ENCODE assay signal across 19 mouse cellular contexts in genomic region chr8:95374429-95374828, GRCm38 (mm10). TPM values are rescaled to one million over a fixed set of nuclear protein-coding genes. Genes with fewer than 3 reads are reported as not detected.
DNase-seq lines count a peak whose midpoint lies in the region; ATAC-seq and TF ChIP-seq lines count a peak whose summit lies in the region.
"Had no signal": no experiment of that assay in that cellular context is flagged by ENCODE, and none has a peak within 500 bp of the region (broad histone marks: within the 10 kb centered on the region; RNA-seq: fewer than 3 reads in every experiment).

No protein-coding gene starts in this region.

- peak; percentile 48 for DNase-seq in heart, adult 8-10 months (ENCODE audit: low spot score)
- no peak for DNase-seq in heart, adult 9 months (ENCODE audit: low spot score in 2 of 2)
- peak; percentile 38 for DNase-seq in lung, postnatal 0 days (ENCODE audit: low spot score)
- DNase-seq in lung, postnatal 14 days: no peak
- DNase-seq in left cerebral cortex, adult 8-10 months (ENCODE audit: low spot score in 2 of 2): no peak
- DNase-seq: adrenal gland, postnatal 14 days; cerebellum, adult 18-20 months; cerebellum, adult 9-11 months; cerebellum, postnatal 36 days; forebrain, postnatal 0 days; gastrocnemius, postnatal 36 days; kidney, adult 2 months had no signal

- 63% methylated on average over 3 of the region's 3 CpGs for WGBS in lung, postnatal 0 days

- peaks cover 9% of the 10 kb centered on the region; the same call in 1 of the 2 replicates for H3K4me1 ChIP-seq in lung, postnatal 0 days (ENCODE audit: insufficient read depth, low read depth, low read length)
- peaks cover 32% of the 10 kb centered on the region for H3K4me1 ChIP-seq in brown adipose tissue, adult 24 weeks (ENCODE audit: control insufficient read depth, insufficient read depth, insufficient read length, low read length)

- H3K4me3 ChIP-seq in lung, postnatal 0 days (ENCODE audit: low read depth, low read length): no peak overlapping the region
- H3K4me3 ChIP-seq in brown adipose tissue, adult 24 weeks (ENCODE audit: insufficient read depth, low read depth, low read length): no peak overlapping the region
- H3K4me3 ChIP-seq: embryonic facial prominence, embryonic 13.5 days; forebrain, embryonic 13.5 days; heart, embryonic 15.5 days; hindbrain, embryonic 15.5 days had no signal

- H3K9me3 ChIP-seq in lung, postnatal 0 days (ENCODE audit: low read length): no peaks in the 10 kb centered on the region
- H3K9me3 ChIP-seq: embryonic facial prominence, embryonic 13.5 days; forebrain, embryonic 13.5 days; G1E; heart, embryonic 15.5 days; hindbrain, embryonic 15.5 days had no signal

- no peak for TF ChIP-seq CTCF in lung, postnatal 0 days (IDR thresholded peaks at IDR 0.05)

- H3K4me2 ChIP-seq in lung, postnatal 0 days (replicated peaks; ENCODE audit: low read depth, low read length): no peak overlapping the region
- H3K4me2 ChIP-seq: embryonic facial prominence, embryonic 13.5 days; forebrain, embryonic 13.5 days; heart, embryonic 15.5 days; hindbrain, embryonic 15.5 days had no signal

- no peak for TF ChIP-seq EP300 in lung, postnatal 0 days (IDR thresholded peaks at IDR 0.05)

- H3K9ac ChIP-seq in lung, postnatal 0 days (replicated peaks; ENCODE audit: low read depth): no peak overlapping the region
- H3K9ac ChIP-seq: embryonic facial prominence, embryonic 13.5 days; forebrain, embryonic 13.5 days; forebrain, postnatal 0 days; heart, embryonic 15.5 days; hindbrain, embryonic 15.5 days had no signal

- ATAC-seq in lung, postnatal 0 days: 0 out of 2 replicates have a peak, but pooled peaks have one; percentile 6
- ATAC-seq: forebrain, embryonic 13.5 days; intestine, embryonic 16.5 days had no signal

- no peaks in the 10 kb centered on the region for H3K36me3 ChIP-seq in lung, postnatal 0 days (ENCODE audit: insufficient read depth, low read length)
- H3K36me3 ChIP-seq: G1E had no signal

- no peaks in the 10 kb centered on the region for H3K27me3 ChIP-seq in lung, postnatal 0 days (replicated peaks; ENCODE audit: insufficient read depth, low read length)
- H3K27me3 ChIP-seq: embryonic facial prominence, embryonic 13.5 days; forebrain, embryonic 13.5 days; heart, embryonic 15.5 days; hindbrain, embryonic 15.5 days had no signal

- no peak overlapping the region for H3K27ac ChIP-seq in lung, postnatal 0 days (ENCODE audit: low read length)
- peak overlapping the region; percentile 59; the same call in 1 of the 2 replicates for H3K27ac ChIP-seq in brown adipose tissue, adult 24 weeks (replicated peaks; ENCODE audit: low read depth, low read length)
- H3K27ac ChIP-seq: embryonic facial prominence, embryonic 13.5 days; forebrain, embryonic 13.5 days; hindbrain, embryonic 15.5 days had no signal

RNA-seq across cellular contexts. Expression of gene Mmp15, which starts 22.4 kb away (rescaled TPM):
- 10 to 100 TPM; 57.6 to 63.2 (median 58.0) TPM for total RNA-seq in heart, adult 8-10 months (2022)
- polyA plus RNA-seq in lung, postnatal 0 days (2015; fragmentation: Nextera tagmentation; extraction: Ambion mirVana): 25.8 and 26.0 TPM in 2 replicates
- 6.1 and 6.5 TPM in 2 replicates for polyA plus RNA-seq in brown adipose tissue, adult 24 weeks (2012; ENCODE audit: insufficient read depth, insufficient read length, missing spikeins)
- total RNA-seq in left cerebral cortex, adult 8-10 months (2022): 10 to 100 TPM; 16.0 to 17.9 (median 16.8) TPM

RNA-seq across cellular contexts. Expression of gene Usb1, which starts 42.3 kb away (rescaled TPM):
- total RNA-seq in heart, adult 8-10 months (2022): 10 to 100 TPM; 11.3 to 14.0 (median 13.2) TPM
- polyA plus RNA-seq in lung, postnatal 0 days (2015; fragmentation: Nextera tagmentation; extraction: Ambion mirVana): 33.8 and 39.2 TPM in 2 replicates
- 8.4 and 8.6 TPM in 2 replicates for polyA plus RNA-seq in brown adipose tissue, adult 24 weeks (2012; ENCODE audit: insufficient read depth, insufficient read length, missing spikeins)
- 10 to 100 TPM; 11.4 to 13.8 (median 12.2) TPM for total RNA-seq in left cerebral cortex, adult 8-10 months (2022)

RNA-seq across cellular contexts. Expression of gene Zfp319, which starts 42.7 kb away (rescaled TPM):
- 1 to 10 TPM; 7.4 to 9.5 (median 7.9) TPM for total RNA-seq in heart, adult 8-10 months (2022)
- polyA plus RNA-seq in lung, postnatal 0 days (2015; fragmentation: Nextera tagmentation; extraction: Ambion mirVana): 5.9 and 6.0 TPM in 2 replicates
- polyA plus RNA-seq in brown adipose tissue, adult 24 weeks (2012; ENCODE audit: insufficient read depth, insufficient read length, missing spikeins): 1.3 and 2.1 TPM in 2 replicates
- 10 to 100 TPM; 14.7 to 16.3 (median 15.3) TPM for total RNA-seq in left cerebral cortex, adult 8-10 months (2022)

Comparison
In these comparisons a context has a peak if more than half of its experiments do, and no peak if none do; other contexts are left out.
1. DNase-seq: peak in heart, adult 8-10 months (single experiment) and lung, postnatal 0 days (single experiment); none in heart, adult 9 months (0 of 2), lung, postnatal 14 days (single experiment) and left cerebral cortex, adult 8-10 months (0 of 2).